Mouse (Mus musculus): ENCODE results near the gene Wfdc2.

Wfdc2 gene

GRCm38 (mm10) chr2:164537003-164537402 is 25.2 kb upstream of the Wfdc2 start:
- no peak for TF ChIP-seq GATA4 (IDR thresholded peaks at IDR 0.05; ENCODE audit: insufficient replicate concordance, low read length)

DNA sequence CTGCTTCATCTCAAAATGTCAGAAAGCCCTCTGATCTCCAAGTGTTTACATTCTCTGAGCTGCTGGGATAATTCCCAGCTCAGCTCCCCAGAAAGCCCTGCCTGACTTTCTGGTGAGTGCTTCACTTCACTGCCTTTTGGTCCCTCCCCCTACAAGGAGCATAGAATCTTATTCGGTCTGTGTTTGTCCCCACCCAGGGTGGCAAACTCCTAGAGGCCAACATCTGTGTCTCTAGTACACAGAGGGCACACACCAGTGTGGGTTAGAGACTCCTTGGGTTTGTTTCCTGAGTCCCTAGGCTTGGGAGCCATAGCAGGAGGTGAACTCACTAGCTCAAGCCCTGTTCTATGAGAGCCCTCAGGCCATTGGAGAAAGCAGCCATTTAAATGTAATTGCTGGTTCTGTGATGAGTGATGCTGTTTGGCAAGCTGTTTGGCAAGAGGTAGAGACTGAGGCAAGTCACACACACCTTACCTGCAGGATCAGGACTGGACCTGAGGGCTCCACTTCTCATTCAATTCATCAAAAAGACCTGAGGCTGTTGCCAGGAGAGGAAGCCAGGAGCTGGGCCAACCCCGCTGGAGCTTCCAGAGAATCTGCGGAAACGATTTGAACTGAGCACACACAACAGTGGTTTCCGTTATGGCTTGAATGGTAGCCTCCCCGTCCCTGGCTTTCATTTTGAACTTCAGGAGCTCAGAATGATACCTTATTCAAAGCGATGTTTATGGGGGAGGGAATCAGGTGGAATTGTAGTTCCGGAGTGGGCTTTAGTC is 21.4 kb upstream of the Wfdc2 start:
- no peak for TF ChIP-seq GATA4 (IDR thresholded peaks at IDR 0.05; ENCODE audit: insufficient replicate concordance, low read length)

DNA sequence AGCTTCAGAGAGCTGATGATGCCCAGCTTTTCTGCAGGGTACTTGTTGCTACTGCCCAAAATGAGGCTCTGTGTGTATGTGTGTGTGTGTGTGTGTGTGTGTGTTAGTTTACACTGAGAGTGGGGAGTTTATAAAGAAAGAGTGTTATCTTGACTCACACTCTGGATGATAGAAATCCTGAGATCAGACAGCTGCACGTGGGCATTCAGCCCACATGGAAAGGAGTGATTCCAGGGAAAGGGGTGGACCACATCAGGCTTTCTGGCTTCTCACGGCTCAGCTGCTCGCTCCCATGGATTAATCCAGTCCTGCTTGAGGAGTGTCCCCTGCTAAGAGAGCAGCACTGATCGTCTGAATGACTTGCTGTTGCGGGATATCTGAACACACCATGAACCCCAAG is 20.1 kb upstream of the Wfdc2 start:
- no peak for TF ChIP-seq GATA4 (IDR thresholded peaks at IDR 0.05; ENCODE audit: insufficient replicate concordance, low read length)

DNA sequence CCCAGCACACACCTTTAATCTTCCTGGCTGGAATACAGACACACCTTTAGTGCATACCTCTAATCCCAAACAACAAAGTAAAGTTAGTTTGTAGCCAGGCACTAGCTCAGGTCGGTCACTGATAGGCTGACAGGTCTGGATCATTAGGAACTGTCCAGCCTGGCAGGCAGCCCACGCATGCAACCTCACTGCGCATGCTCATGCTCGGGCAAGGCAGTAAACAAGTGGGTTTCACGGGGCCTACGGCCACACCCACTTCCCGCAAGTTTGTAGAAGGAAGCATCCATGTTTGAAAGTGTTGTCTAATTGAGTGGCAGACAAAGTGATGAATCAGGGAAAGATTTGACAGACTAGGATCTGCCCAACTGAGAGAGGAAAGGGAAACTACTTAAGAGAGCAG is 19.6 kb upstream of the Wfdc2 start:
- TF ChIP-seq GATA4 (IDR thresholded peaks at IDR 0.05; ENCODE audit: insufficient replicate concordance, low read length), result no peak

GRCm38 (mm10) chr2:164543745-164544144 is 18.5 kb upstream of the Wfdc2 start:
- no peak for TF ChIP-seq GATA4 (IDR thresholded peaks at IDR 0.05; ENCODE audit: insufficient replicate concordance, low read length)

- TF ChIP-seq GATA4 (IDR thresholded peaks at IDR 0.05; ENCODE audit: insufficient replicate concordance, low read length), result no peak
Observed at GRCm38 (mm10) chr2:164544454-164545097, 17.6 kb upstream of the Wfdc2 start.

DNA sequence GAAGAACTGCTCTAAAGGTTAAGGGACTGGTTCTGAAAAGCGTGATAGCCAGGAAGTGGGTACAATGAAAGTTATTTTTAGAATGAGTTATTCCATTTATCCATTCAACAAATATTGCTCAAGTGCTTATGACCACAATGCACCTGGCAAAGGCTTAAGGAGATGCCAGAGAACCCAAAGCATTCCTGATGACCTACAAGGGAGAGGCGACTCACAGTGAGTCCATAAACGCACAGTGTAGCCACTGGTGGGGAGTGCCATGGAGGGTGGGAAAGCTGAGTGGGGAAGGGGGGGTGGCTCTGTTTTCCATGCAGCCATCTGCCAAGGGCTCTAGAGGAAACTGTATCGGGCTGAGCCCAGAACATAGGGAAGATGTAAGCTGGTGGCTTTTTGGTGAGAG is 12.9 kb upstream of the Wfdc2 start:
- TF ChIP-seq GATA4 (IDR thresholded peaks at IDR 0.05; ENCODE audit: insufficient replicate concordance, low read length), result no peak

- TF ChIP-seq GATA4 (IDR thresholded peaks at IDR 0.05; ENCODE audit: insufficient replicate concordance, low read length), result no peak
Observed at GRCm38 (mm10) chr2:164549963-164550894, 12.0 kb upstream of the Wfdc2 start.

GRCm38 (mm10) chr2:164550895-164551269 is 11.3 kb upstream of the Wfdc2 start:
- TF ChIP-seq GATA4 (IDR thresholded peaks at IDR 0.05; ENCODE audit: insufficient replicate concordance, low read length), result no peak

GRCm38 (mm10) chr2:164551502-164551901 is 10.7 kb upstream of the Wfdc2 start:
- TF ChIP-seq GATA4 (IDR thresholded peaks at IDR 0.05; ENCODE audit: insufficient replicate concordance, low read length), result no peak

GRCm38 (mm10) chr2:164558426-164558825 is 3.8 kb upstream of the Wfdc2 start:
- no peak for TF ChIP-seq GATA4 (IDR thresholded peaks at IDR 0.05; ENCODE audit: insufficient replicate concordance, low read length)

- no peak for TF ChIP-seq GATA4 (IDR thresholded peaks at IDR 0.05; ENCODE audit: insufficient replicate concordance, low read length)
Observed at GRCm38 (mm10) chr2:164558991-164559645, 3.1 kb upstream of the Wfdc2 start.

- no peak for TF ChIP-seq GATA4 (IDR thresholded peaks at IDR 0.05; ENCODE audit: insufficient replicate concordance, low read length)
Observed at GRCm38 (mm10) chr2:164560106-164560505, 2.1 kb upstream of the Wfdc2 start.

DNA sequence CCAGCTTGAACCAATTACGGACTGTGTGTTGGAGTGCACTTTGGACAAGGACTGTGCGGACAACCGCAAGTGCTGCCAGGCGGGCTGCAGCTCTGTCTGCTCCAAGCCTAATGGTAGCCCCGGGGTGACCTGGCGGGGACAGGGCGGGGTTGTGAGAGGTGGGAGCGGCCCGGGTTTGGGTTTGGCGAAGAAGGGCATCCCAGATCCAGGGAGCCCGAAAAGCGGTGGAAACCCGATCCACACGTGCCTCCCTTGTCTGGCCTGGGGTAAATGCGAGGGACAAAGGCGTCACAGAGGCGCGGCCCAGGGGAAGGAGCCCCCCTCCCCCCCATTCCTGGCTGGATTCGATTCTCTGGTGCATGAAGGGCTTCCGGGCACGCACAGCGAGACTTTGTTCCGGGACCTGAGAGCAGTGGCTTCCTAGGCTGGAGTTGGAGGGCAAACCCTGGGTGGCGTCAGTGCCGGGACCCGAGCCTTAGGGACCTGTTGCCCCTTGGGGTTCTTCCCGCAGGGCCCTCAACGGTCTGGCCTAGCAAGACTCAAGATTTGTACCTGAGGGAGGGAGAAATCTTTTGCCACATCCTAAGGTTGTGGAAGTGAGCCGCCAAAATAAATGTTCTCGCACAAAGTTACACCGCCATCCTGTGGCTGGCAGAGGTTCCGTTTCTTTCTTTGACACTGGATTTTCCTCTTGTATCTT is 1.3 kb downstream of the Wfdc2 start:
- TF ChIP-seq GATA4 (IDR thresholded peaks at IDR 0.05; ENCODE audit: insufficient replicate concordance, low read length), result no peak

- no peak for TF ChIP-seq GATA4 (IDR thresholded peaks at IDR 0.05; ENCODE audit: insufficient replicate concordance, low read length)
Observed at GRCm38 (mm10) chr2:164564346-164564745, 2.1 kb downstream of the Wfdc2 start.
